28 mouse cellular contexts compared by ENCODE assay signal in the genomic region with DNA sequence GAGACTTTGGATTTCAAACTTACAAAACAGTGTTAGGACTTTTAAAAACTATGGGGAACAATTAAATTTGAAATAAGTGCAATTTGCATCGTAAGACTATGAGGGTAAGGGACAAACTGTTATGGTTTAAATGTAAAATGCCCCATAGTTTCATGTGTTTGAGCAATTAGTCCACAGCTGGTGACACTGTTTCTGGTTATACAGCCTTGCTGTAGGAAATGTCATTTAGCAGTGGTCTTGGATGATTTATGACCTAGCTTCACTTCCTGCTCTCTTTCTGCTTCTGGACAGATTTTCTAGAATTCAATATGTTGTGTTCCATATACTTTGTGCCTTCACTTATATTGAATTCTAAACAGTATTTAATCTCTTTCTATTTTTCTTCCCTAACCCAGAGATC.
"Had no signal": no experiment of that assay in that cellular context is flagged by ENCODE, and none has a peak within 500 bp of the region (broad histone marks: within the 10 kb centered on the region; RNA-seq: fewer than 3 reads in every experiment).

No protein-coding gene starts in this region.

- ATAC-seq: liver, embryonic 12.5 days; liver, postnatal 0 days; lung, postnatal 0 days; midbrain, embryonic 13.5 days; midbrain, embryonic 15.5 days; midbrain, embryonic 16.5 days had no signal

- H3K27ac ChIP-seq: limb, embryonic 10.5 days; limb, embryonic 12.5 days; limb, embryonic 13.5 days; limb, embryonic 15.5 days; liver, embryonic 12.5 days; liver, embryonic 13.5 days; liver, embryonic 14.5 days; liver, embryonic 15.5 days; lung, embryonic 15.5 days; macrophage; midbrain, embryonic 10.5 days; midbrain, embryonic 12.5 days; midbrain, embryonic 13.5 days; midbrain, embryonic 15.5 days had no signal

- DNase-seq: liver; liver, embryonic 13.5 days; liver, postnatal 0 days; lung, adult 18-20 months; lung, adult 2 months; lung, embryonic 14.5 days; lung, postnatal 10 days; lung, postnatal 14 days; lung, postnatal 36 days; lung, postnatal 4 days; midbrain, embryonic 14.5 days had no signal

- H3K4me3 ChIP-seq: limb, embryonic 10.5 days; limb, embryonic 12.5 days; limb, embryonic 13.5 days; limb, embryonic 15.5 days; liver, embryonic 12.5 days; liver, embryonic 13.5 days; liver, embryonic 15.5 days; lung, embryonic 15.5 days; megakaryocyte, embryonic 14.5 days; midbrain, embryonic 10.5 days; midbrain, embryonic 12.5 days; midbrain, embryonic 13.5 days; midbrain, embryonic 15.5 days; myocyte had no signal
